Mouse (Mus musculus) mammary gland, adult 2 months (tissue): Measurements from ENCODE around the gene Tmem51. TPM values are rescaled to one million over a fixed set of nuclear protein-coding genes. Genes with fewer than 3 reads are reported as not detected.

Source experiments
- polyA plus RNA-seq: library from polyadenylated mRNA; depleted of rRNA; stranded (reverse); fragments of >200 nt; gene quantifications from 2 replicates; pipeline ENCODE4 v1.2.3, GENCODE M21; 2012; ENCODE audit warnings: low replicate concordance; rRNA removed

Tmem51 gene
- 10.7 and 12.1 TPM in 2 replicates for polyA plus RNA-seq

GRCm38 (mm10) chr4:142084131-142084899, at the start of gene Tmem51:
Gene Tmem51 (minus strand): TSS chr4:142084304.

GRCm38 (mm10) chr4:142014659-142015608, 69.2 kb downstream of the Tmem51 start, which contains the start of gene Fhad1:
Gene Fhad1 (minus strand): TSS chr4:142015082.

Other genes starting within 250 kb of the Tmem51 start
- gene Ctrc, start 237.9 kb downstream of the Tmem51 start, polyA plus RNA-seq, result not detected in 2 replicates
- 83.3 and 134 TPM in 2 replicates for gene Efhd2, start 209.4 kb downstream of the Tmem51 start, polyA plus RNA-seq
- 0.16 and 0.20 TPM in 2 replicates for gene Fhad1, start 69.2 kb downstream of the Tmem51 start, polyA plus RNA-seq
- gene Kazn, start 155.1 kb upstream of the Tmem51 start, polyA plus RNA-seq, result 12.0 and 17.5 TPM in 2 replicates